Mouse (Mus musculus) forebrain, postnatal 0 days (tissue): ENCODE results near the gene Tiparp. TPM values are rescaled to one million over a fixed set of nuclear protein-coding genes. Genes with fewer than 3 reads are reported as not detected.

Experiments
- ATAC-seq: fragments of 200-750 bp; cut with Nextera tagmentation; 2 replicates; pipeline ENCODE4 v1.8.0; 2017; ENCODE audit warnings: mild to moderate bottlenecking, moderate library complexity
- DNase-seq: peaks from one replicate; pipeline ENCODE4 v3.0.0-alpha.2; 2015
- H3K27ac ChIP-seq: fragments of 300-500 bp; sonication (generic); 2 replicates; pipeline ENCODE4 v1.5.1; 2014; ENCODE audit warnings: low read depth, mild to moderate bottlenecking, antibody characterized with exemption, low read length, moderate library complexity, mixed read lengths
- H3K27me3 ChIP-seq: fragments of 300-500 bp; sonication (generic); 2 replicates; pipeline ENCODE4 v1.6.1; 2014; ENCODE audit warnings: mild to moderate bottlenecking, low read length, mixed read lengths; ENCODE audit not compliant: insufficient read depth
- H3K36me3 ChIP-seq: fragments of 300-500 bp; sonication (generic); 2 replicates; pipeline ENCODE4 v1.6.1; 2014; ENCODE audit warnings: mild to moderate bottlenecking, moderate library complexity; ENCODE audit not compliant: insufficient read depth
- H3K4me1 ChIP-seq: fragments of 300-500 bp; sonication (generic); 2 replicates; pipeline ENCODE4 v1.6.1; 2014; ENCODE audit warnings: antibody characterized with exemption; ENCODE audit not compliant: insufficient read depth
- H3K4me2 ChIP-seq: fragments of 300-500 bp; sonication (generic); 2 replicates; pipeline ENCODE4 v1.6.1; 2014; ENCODE audit warnings: low read depth, mild to moderate bottlenecking, moderate library complexity
- H3K4me3 ChIP-seq: fragments of 300-500 bp; sonication (generic); 2 replicates; pipeline ENCODE4 v1.5.1; 2014; ENCODE audit warnings: low read depth, low read length, mixed read lengths
- H3K9ac ChIP-seq: fragments of 300-500 bp; sonication (generic); 2 replicates; pipeline ENCODE4 v1.6.1; 2014; ENCODE audit warnings: mild to moderate bottlenecking
- H3K9me3 ChIP-seq: fragments of 300-500 bp; sonication (generic); 2 replicates; pipeline ENCODE4 v1.6.1; 2016; ENCODE audit warnings: low read length
- CTCF ChIP-seq: sonication (generic); IDR thresholded peaks from 2 replicates; pipeline ENCODE4 v1.5.1; 2016; ENCODE audit warnings: antibody characterized with exemption, control low read depth, low read depth
- WGBS: fragments of 180-500 bp; shearing (Covaris S2); extraction: QIAGEN DNeasy Blood & Tissue Kit; methylation state at CpG from one replicate; pipeline ENCODE4 v1.1.7; 2014; 5-methylcytosine and 5-hydroxymethylcytosine counted together
- polyA plus RNA-seq: library from polyadenylated mRNA; unstranded; fragments of >200 nt; fragmentation: Nextera tagmentation; extraction: Ambion mirVana; gene quantifications from 2 replicates; pipeline ENCODE4 v1.2.1, GENCODE M21; 2015
- total RNA-seq: library from RNA; depleted of rRNA; stranded (reverse); fragments of >200 nt; gene quantifications from 2 replicates; pipeline ENCODE4 v1.2.3, GENCODE M21; 2014

Gene Tiparp
- total and polyA plus RNA-seq, 2 experiments from 2014 or later: 19.9 to 26.8 TPM

DNA sequence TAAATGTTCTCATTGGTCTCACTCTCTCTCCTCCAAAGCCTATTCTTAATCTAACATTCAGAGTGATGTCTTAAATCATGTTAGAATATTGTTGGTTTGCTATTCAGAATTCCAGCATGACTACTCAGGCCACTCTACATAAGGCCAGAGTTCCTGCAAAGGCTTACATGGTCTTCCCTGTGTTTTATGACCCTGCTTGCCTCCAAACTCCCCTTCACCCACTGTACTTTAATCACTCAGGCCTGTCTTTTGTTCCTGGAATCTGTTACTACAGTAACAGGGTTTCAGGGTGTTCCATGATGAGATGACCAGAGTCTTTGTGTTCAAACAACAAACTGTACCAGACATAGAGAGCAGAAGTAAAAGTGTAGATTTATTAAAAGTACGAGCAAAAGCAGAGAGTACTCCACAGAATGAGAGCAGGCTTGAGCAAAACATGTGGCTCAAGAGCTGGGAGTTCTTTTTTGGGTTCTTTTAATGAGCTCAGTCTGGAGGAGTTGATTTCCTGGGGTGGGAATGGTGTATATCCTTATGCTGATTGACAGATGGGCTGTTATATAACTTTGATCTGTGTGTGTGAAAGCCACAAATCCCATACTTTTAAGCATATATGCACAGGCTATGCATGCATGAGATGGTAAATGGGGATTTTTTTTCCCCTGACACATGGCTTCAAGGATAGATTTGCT, 39.5 kb upstream of the Tiparp start:
- no peak overlapping the region for H3K9ac ChIP-seq

DNA sequence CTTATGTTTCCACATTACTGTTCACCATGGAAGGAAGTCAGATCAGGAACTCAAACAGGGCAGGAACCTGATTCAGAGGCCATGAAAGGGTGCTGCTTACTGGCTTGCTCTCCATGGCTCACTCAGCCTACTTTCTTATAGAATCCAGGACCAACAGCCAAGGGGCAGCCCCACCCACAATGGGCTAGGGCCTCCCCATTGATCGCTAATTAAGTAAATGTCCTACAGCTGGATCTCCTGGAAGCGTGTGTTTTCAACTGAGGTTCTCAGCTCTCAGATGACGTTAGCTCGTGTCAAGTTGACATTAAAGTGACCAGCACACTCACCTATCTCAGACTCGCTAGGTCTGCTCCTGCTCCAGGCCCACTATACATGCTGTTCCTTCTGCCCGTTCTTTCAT, 38.6 kb upstream of the Tiparp start:
- WGBS: 87% methylated on average over 6 of the region's 6 CpGs
- no peaks in the 10 kb centered on the region for H3K27me3 ChIP-seq
- TF ChIP-seq CTCF: no peak
- H3K36me3 ChIP-seq: no peaks in the 10 kb centered on the region
- DNase-seq (no peak), ATAC-seq (no peak)
- no peak overlapping the region for H3K27ac ChIP-seq
- H3K4me2 ChIP-seq: no peak overlapping the region
- H3K9ac ChIP-seq: no peak overlapping the region
- no peak overlapping the region for H3K4me3 ChIP-seq
- no peaks in the 10 kb centered on the region for H3K4me1 ChIP-seq
- H3K9me3 ChIP-seq: no peaks in the 10 kb centered on the region

More for the DNA sequence above, 39.5 kb upstream of the Tiparp start:
- DNase-seq: no peak
- Histone ChIP-seq H3K4me2 (no peak overlapping the region), H3K4me3 (no peak overlapping the region), H3K9me3 (no peaks in the 10 kb centered on the region), H3K27ac (no peak overlapping the region), H3K36me3 (no peaks in the 10 kb centered on the region), H3K27me3 (no peaks in the 10 kb centered on the region), H3K4me1 (no peaks in the 10 kb centered on the region)
- peak; percentile 72 for ATAC-seq
- no peak for TF ChIP-seq CTCF
- WGBS: 67% methylated on average over 1 of the region's 1 CpGs

DNA sequence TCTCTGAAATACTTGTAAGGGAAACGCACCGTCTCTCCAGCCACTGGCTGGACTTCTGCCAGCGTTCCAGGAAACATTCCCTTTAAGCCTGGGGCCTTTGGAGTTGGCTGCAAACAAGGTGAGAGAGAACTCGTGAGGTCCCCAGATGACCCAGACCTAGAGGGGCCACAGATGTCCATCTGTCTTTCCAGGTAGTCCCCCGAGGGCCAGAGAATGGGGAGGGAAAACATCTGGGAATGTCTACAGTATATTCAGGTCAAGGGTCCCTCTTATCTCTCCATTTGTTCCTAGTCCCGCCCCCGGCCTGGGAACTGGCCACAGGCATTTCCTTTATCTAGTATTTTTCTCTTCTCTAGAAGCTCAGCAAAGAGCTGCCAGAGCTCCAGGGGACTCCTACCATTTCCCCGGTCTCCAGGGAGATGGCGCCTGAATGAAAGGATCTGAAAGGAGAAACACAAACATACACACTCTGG, 33.9 kb upstream of the Tiparp start:
- H3K9ac ChIP-seq: no peak overlapping the region
- H3K27ac ChIP-seq: peak overlapping the region; percentile 69

DNA sequence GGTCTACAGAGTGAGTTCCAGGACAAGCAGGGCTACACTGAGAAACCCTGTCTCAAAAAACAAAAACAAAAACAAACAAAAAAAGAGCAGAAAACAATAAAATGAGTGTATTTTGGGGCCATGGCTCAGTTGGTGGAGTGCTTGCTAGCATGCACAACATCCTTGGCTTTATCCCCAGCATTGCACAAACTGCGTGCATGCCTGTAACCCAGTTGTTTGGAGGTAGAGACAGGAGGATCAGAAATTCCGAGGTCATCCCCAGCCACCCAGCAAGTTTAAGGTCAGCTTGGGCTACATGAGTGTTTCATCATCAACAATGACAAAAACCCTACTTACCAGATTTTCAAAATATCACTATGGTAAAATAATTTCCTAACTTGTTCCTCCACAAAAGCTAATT, 20.4 kb upstream of the Tiparp start:
- no peak overlapping the region for H3K27ac ChIP-seq
- DNase-seq: no peak
- H3K9ac ChIP-seq: no peak overlapping the region
- no peak overlapping the region for H3K4me2 ChIP-seq
- TF ChIP-seq CTCF: no peak
- H3K4me3 ChIP-seq: no peak overlapping the region
- WGBS: 88% methylated on average over 2 of the region's 2 CpGs
- H3K9me3 ChIP-seq: no peaks in the 10 kb centered on the region
- ATAC-seq: no peak
- H3K27me3 ChIP-seq: no peaks in the 10 kb centered on the region
- H3K36me3 ChIP-seq: no peaks in the 10 kb centered on the region
- H3K4me1 ChIP-seq: no peaks in the 10 kb centered on the region

More for the DNA sequence above, 33.9 kb upstream of the Tiparp start:
- Histone ChIP-seq H3K27me3 (no peaks in the 10 kb centered on the region), H3K4me3 (0 out of 2 replicates have a peak overlapping the region, but pooled peaks have one; percentile 2), H3K9me3 (no peaks in the 10 kb centered on the region), H3K4me1 (no peaks in the 10 kb centered on the region), H3K36me3 (no peaks in the 10 kb centered on the region), H3K4me2 (peak overlapping the region; percentile 15; the same call in 1 of the 2 replicates)
- WGBS: 37% methylated on average over 9 of the region's 9 CpGs
- DNase-seq (peak; percentile 52), ATAC-seq (peak; percentile 73)
- no peak for TF ChIP-seq CTCF

DNA sequence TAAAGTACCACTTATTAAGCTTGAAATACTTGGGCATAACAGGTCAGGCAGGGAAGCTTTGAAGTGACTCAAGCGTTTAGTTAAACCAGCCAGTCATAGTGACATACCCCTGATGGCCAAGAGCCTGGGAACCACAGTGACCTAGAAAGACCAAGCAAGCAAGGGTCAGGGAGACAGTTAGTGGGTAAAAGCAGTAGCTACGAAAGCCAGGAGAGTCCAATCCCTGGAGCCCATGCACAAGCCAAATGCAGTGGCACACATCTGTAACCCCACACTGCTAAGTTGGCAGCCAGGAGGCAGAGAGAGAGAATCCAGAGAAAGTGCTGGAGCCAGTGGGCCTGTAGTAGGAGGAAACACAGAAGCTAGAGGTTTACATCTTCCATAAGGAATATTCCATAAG, 17.6 kb upstream of the Tiparp start:
- ATAC-seq (no peak), DNase-seq (no peak)
- H3K27me3 ChIP-seq: no peaks in the 10 kb centered on the region
- no peak overlapping the region for H3K9ac ChIP-seq
- H3K4me1 ChIP-seq: no peaks in the 10 kb centered on the region
- no peak for TF ChIP-seq CTCF
- no peak overlapping the region for H3K4me3 ChIP-seq
- H3K36me3 ChIP-seq: no peaks in the 10 kb centered on the region
- H3K9me3 ChIP-seq: no peaks in the 10 kb centered on the region
- no peak overlapping the region for H3K27ac ChIP-seq
- no peak overlapping the region for H3K4me2 ChIP-seq
- 84% methylated on average over 2 of the region's 2 CpGs for WGBS

DNA sequence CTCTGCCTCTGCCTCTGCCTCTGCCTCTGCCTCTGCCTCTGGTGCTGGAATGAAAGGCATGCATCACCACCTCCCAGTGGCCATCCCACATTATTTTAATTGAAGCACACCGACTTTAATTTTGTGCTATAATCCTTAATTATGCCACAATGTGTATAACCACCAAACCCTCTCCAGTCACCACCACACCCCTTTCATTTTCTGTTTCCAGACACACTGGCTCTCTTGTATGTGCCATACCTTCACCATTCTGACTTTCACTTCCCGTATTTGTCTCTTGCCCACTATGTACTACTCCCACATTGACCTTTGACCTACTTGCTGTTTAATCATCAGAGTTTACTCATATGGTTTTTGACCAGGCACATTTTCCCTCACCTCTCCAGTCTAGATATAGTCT, 12.5 kb upstream of the Tiparp start:
- no peak for ATAC-seq

DNA sequence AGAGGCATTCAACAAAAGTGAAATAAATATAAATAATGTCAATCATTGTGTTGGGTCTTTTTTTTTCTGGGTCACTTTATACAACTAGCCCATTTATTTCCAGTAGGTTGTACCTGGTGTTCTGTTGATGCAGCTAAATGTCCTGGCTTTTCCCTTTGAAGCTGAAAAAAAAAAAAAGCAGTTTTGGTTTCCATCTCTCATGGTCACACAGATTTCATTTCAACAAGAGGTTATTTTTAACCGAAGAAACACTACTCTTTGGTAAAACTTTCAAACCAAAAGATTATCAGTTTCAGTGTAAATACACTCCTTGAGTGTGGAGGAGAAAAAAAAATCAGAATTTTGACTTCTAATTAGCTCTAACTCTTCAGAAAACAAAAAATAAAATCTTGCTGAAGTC, 11.7 kb upstream of the Tiparp start:
- Histone ChIP-seq H3K9me3 (no peaks in the 10 kb centered on the region), H3K27ac (no peak overlapping the region), H3K4me2 (no peak overlapping the region), H3K4me3 (no peak overlapping the region), H3K9ac (no peak overlapping the region), H3K36me3 (no peaks in the 10 kb centered on the region), H3K27me3 (no peaks in the 10 kb centered on the region), H3K4me1 (no peaks in the 10 kb centered on the region)
- ATAC-seq: no peak
- no peak for TF ChIP-seq CTCF
- DNase-seq: no peak
- 76% methylated on average over 1 of the region's 1 CpGs for WGBS

More for the DNA sequence above, 12.5 kb upstream of the Tiparp start:
- no peak for TF ChIP-seq CTCF
- Histone ChIP-seq H3K4me2 (no peak overlapping the region), H3K4me1 (no peaks in the 10 kb centered on the region), H3K9ac (no peak overlapping the region), H3K27ac (no peak overlapping the region), H3K9me3 (no peaks in the 10 kb centered on the region), H3K36me3 (no peaks in the 10 kb centered on the region), H3K27me3 (no peaks in the 10 kb centered on the region), H3K4me3 (no peak overlapping the region)
- DNase-seq: no peak
- WGBS: 81% methylated on average over 2 of the region's 2 CpGs
